Mouse (Mus musculus) cerebellum, postnatal 10 days (tissue): Measurements from ENCODE around the gene Cdc37.

ENCODE experiments used
- DNase-seq, 2 experiments: peaks; one replicate each; pipeline ENCODE4 v3.0.0; 2021; ENCODE audit warnings: mixed read lengths in 2 of 2

Gene Cdc37

DNA sequence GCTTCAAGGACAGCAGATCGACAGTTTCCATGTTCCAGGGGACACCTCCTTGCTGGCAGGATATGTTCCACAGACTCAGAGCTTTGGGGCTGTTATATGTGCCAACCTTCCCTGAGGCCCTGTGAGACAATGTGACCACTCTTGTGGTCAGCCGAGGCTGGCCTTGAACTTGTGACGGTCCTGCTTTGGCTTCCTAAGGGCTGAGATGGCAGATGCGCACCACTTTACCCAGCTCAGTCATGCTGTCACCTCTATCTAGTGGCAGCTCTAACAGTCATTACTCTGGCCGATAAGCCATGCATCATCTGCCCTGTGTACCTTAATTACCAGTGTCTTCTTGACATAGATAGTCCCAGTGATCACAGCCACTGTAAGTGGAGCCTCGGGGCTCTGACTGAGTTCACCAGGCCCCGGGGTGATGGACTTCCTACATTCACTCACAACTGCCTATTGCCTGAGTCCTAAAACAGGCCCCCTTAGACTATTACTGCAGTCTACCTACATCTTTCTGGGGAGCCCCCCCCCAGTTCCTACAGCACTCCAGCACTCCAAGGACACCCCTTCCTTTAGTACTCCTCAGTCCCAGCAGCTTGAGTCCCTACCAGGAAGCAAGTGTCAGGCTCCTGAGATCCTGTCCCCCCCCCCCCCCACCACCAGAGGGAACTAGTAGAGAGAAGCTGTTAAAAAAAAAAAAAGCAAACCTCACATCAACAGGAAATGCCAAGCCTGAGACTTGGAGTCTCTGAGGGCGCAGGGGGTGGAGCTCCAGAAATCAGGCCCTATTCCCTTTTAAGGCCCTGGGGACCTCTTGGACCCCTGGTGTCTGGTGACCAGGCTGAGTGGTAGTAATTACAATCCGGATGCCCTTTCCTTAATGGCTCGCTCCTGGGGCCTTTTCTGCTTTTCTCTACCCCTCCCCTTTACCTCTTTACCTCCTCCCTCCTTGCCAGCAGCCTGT is 17.6 kb upstream of the Cdc37 start:
- no peak for DNase-seq

DNA sequence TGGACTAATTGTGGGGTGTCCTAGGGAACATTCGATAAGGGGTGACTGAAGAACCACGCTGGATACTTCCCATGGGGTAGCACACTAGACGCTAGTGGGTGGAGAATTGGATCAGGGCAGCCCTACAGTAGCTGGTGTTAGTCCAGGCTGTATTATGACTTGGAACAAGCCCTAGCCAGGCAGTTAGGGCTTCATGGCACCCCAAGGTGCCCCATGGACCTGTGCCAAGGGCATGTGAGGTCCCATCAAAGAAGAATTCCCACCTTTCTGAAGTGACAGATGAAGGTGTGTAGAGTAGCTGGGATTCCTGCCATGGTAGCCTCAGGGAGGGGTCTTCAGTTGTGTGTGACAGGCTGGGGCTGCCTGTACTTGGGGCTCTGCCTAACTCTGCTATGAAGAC is 16.7 kb upstream of the Cdc37 start:
- peak; percentile 52 to 56 for DNase-seq

DNA sequence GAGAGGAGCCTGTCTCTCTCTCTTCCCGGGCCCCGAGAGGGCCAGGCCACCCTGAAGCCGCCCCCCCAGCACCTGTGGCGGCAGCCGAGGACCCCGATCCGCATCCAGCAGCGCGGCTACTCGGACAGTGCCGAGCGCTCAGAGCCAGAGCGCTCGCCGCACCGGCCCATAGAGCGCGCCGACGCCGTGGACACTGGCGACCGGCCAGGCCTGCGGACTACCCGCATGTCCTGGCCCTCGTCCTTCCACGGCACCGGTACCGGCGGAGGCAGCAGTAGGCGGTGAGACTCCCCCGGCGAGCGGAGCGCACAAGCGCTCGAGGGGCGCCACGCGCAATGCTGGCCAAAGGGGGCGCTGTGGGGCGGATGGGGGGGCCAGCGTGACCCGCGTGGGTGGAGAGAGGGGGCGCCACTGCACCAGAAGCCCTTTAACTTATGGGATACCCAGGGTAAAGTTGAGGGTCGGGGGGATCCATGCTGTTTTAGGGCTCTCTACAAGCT is 16.2 kb upstream of the Cdc37 start:
- peak; percentile 66 to 83 for DNase-seq

DNA sequence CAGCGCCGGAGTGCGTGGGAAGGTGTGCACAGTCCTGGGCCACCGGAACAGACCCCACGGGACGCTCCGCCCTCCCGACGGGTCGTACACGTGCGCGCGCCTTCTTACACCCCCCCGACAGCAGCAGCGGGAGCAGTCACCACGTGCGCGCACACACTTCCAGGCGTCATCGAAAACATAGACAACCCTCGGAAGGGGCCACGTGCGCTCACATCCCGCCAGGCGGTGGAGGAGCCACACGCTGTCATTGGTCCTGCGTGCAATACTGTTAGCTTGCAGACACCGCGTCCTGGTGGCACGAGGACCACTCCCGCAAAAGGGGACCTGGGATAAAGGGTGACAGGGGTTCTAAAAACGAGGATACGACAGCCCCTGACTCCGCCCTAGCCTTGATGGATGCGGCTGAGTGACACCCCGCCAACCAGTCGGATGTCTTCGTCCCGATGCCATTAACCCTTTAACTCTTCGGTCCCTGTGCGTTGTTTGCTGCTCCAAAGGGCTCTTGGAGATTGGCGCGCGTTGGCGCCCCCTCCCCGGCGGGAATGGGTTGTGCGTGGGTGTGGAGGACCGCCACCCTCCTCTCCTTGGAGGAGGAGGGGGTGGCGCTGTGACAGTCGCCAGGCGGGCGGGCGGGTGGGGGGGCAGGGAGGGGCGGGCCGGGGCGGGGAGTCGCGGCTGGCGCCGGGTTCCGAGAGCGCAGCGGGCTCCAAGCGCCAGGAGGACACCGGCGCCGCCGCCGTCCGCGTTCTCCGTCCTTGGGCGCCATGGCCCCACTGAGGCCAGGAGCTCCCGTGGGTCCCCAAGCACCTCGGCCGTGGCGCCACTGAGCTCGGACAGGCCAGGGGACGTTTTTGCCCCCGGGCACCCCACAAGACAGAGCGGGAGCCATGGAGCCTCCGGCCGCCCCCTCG is 15.5 kb upstream of the Cdc37 start, which contains the start of gene Pde4a:
Gene Pde4a (plus strand): TSS at position 674 of the 911 bp plus-strand sequence.
- peak; percentile 75 to 77 for DNase-seq

DNA sequence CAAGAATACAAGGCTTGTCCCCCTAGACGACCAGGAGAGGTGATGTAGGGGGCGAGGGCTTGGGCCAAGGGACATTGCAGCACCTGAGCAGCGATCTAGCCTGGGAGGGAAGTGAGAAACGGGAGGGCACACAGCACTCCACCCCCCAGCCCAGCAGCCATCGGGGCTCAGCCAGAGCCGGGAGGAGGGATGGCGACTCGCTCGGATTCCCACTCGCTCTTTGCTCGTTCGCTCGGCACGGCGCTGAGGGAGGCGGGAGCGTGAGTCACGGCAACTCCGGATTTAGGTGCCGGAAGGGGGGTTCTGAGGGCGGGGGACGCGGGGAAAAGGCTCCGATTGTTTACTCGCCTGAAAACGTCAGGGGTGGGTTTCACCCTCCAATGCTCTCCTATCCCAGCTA is 14.3 kb upstream of the Cdc37 start:
- peak; percentile 27 to 38 for DNase-seq

DNA sequence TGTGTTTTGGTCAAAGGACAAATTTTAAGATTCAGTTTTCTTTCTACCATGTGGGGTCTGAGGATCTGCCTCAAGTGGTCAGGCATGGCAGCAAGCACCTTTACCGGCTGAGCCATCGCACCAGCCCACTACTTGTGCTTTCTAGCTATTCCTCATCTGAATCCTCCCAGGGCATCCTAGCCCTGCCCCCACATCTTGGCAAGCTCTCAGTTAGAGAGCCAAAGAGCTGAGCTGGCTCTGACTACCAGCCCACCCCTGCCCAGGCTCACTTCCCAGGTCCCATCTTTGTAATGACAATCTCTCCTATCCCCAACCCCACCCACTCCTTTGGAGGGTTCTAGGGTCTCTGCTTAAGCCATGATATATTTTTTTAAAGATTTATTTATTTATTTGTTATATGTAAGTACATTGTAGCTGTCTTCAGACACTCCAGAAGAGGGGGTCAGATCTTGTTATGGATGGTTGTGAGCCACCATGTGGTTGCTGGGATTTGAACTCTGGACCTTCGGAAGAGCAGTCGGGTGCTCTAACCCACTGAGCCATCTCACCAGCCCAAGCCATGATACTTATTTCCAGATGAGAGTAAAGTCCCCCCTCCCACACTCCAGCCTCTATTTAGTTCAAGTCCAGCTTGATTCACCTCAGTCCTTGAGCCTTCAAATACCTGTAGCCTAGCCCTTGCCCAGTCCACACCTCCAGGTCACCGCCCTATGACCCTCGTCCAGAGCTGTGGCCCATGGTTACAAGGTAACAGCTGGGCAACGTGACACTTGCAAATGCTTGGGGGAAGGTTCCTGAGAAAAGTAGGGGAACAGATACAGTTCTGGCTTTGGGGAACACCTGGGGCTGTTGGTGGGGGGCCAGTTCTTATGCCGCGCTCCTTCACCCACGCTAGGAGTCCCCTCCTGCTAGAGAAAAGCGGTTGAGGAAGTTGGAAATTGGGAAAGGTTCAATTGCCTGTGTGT is 13.6 kb upstream of the Cdc37 start:
- DNase-seq: peak; percentile 71 to 77

DNA sequence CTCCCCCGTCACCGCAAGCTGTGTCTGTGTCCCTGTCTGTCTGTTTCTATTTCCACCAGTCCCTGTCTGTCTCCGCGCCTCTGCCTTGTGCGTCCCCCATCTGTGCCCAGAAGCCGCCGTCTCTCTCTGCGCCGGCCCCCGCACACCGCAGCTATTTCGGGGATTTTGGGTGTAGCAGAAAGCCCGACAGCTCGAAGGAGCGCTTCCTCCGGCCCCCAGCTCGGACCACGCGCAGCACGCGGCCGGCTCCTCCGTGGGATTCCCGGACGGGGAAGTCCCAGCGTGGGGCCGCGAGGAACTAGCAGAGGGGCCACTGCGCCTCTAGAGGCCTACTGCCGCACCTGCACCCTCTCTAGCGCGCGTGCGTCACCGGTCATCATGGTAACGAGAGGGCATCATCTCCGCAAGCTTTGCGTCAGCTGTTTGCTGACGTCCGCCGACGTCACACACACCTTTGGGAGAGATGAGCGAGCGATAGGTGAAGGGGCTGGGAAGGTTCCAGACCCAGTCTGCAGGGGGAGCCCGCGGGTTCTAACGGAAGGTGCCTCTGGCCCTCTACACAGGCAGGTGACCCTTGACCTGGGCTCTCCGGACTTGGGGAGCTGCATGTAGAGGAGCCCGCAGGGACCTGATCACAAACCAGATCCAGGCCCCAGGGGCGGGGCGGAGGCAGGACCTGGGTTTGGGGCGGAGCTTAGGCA is 11.6 kb upstream of the Cdc37 start:
- DNase-seq: peak; percentile 94 to 96

DNA sequence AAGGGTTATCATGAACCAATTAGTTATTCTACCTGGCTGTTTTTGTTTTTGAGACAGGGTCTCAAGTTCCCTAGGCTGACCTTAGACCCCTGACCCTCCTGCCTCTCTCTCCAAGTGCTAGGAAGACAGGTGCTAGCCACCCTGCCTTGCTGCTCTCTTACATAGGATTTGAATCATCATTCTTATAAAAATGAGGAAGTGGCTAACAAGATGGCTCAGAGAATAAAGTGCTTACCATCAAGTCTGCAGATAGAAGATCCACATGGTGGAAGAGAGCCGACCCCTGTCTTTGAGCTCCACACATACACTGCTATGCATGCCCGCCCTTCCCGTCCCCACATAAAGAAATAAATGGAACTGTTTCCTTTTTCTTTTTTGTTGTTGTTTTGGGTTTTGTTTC is 5.0 kb upstream of the Cdc37 start:
- DNase-seq: no peak

DNA sequence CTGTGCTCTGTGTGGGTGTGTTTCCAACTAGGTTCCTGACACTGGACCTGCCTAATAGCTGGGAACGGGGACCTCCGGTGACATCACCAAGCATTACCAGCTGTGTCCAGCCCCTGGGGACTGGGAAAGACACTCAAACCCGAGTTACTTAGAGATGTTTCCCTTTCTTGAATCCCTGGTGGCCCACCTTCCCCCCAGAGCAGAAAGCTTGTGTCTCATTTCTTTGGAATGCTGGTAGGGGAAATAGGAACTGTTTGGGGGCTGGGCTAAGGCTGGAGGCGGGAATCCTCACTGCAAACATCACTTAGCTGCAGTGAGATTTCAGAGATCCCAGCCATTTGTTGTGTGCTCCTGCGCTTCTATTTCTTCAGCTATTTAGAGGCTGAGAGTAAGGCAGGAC is 4.1 kb upstream of the Cdc37 start:
- no peak for DNase-seq

DNA sequence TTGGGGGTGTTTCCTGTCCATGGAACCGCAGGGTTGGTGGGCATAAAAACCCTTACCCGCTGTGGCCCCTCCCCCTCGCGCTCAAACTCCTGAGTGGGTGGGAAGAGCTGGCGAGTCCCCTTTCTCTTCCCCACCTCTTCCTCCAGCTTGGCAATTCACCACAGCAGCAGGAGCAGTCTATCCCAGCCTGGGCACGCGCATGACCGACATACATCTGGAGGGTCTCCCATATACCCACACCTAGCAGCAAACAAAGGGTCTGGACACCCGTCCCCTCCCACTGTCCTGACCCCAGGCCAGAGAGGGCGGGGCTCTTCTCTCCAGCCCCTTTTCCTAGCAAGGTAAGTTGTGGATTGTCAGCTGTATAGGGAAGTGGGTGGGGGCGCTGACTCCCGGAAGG is 3.5 kb upstream of the Cdc37 start:
- DNase-seq: peak in 1 of 2 experiments; percentile 23

DNA sequence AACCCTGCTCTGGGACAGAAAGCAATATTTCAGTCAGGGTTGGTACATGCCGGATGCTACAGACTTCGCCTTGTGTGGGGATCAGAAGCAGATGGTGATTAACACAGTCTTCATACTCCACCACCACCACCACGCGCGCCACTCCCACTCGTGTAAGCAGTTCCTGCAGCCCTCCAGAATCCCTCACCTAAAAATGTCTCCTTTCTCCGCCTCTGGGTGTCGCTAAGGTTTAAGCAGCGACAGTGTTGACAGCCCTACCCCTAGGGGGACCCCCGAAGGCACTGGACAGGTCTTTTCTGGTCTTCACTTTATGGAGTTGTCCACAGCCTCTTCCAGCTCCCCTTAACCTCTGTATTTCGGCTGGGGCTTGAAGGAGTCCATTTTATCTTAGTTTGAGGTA is 2.9 kb upstream of the Cdc37 start:
- DNase-seq: peak; percentile 82 to 83

DNA sequence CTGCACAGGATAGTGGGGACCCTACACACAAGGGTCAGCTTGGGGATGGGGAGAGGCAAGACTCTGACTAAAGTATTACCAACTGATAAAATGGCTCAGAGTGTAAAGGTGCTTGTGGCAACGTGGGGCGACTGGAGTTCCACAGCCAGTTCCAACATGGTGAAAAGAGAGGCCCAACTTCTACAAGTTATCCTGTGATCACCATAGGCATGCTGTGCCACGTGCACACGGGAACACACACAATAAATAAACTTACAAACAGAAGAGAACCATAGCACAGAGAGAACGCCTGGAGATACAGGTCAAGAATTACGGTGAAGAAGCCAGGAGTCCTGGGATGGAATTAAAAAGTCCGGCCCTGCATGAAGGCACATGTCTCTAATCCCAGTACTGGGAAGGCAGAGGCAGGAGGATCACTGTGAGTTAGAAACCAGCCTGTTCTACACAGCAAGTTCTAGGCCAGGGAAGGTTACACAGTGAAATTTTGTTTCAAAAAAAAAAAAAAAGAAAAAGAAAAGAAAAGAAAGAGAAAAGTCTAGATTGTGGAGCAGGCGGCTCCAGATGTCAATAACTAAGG is 617 bp downstream of the Cdc37 start:
- no peak for DNase-seq

DNA sequence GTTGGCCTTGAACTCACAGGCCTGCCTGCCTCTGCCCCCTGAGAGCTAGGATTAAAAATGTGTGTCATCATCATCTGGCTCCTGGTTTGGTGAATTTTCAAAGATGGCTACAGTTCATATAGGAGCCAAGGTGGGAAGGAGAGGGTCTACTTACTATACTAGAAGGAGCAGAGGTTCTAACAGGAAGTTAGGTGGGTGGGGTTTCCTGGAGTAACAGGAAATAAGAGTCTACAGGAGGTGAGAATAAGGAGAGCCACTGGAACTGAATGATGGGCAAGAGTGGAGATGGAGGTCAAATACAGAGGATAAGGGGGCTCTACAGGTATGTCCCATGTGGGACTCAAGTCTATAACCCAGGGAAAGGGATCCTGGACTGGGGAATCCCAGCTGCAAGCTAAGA is 1.4 kb downstream of the Cdc37 start:
- DNase-seq: no peak

DNA sequence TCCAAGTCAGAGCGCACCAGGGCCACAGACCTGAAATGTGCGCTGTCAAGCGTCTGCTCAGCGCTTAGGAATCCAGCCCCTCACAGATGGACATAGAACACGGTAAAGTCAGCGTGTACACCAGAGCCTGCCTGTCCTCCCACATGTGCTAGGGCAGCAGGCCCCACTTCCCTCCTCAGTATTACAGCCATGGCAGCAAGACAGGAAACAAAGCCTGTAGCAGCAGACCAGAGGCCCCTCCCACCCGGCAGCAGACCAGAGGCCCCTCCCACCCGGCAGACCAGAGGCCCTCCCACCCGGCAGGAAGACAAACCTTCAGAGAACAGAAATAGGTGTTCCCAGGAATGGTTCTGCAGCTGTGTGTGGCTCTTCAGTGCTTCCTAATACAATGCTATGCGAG is 3.1 kb downstream of the Cdc37 start:
- no peak for DNase-seq

DNA sequence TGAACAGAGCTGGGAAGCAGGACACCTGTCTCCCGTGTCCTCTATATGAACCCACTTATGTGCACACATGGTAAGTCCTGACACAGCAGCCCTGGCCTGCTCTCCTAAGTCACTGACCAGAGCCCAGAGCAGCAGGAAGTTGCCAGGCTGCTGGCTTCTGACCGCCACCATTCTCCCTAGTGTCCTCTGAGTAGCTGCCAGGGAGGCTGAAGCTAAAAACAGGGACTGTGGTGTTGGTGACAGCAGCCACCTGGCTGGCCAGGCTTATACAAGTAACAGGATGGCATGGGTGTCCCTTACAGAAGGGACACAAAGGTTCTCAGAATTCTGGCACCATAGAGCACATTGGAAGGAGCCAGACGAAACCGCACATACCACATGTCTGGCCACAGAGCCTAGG is 4.4 kb downstream of the Cdc37 start:
- no peak for DNase-seq

DNA sequence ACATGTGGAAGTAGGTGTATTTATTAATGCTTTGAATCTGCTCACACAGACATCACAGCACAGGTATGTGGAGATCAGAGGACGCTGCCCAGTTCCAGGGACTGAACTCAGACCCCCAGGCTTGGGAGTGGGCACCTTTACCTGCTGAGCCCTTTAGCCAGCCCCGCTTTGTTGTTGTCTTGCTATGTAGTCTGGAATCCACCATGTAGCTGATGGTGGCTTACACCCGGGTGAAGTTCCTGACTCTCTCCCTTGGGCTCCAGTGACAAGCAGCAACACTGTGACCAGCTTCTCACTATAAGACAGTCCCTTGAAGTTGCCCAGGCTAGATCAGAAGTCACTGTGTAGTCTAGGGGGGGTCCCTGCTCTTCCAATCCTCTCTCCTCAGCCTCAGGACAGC is 5.4 kb downstream of the Cdc37 start:
- DNase-seq: no peak

DNA sequence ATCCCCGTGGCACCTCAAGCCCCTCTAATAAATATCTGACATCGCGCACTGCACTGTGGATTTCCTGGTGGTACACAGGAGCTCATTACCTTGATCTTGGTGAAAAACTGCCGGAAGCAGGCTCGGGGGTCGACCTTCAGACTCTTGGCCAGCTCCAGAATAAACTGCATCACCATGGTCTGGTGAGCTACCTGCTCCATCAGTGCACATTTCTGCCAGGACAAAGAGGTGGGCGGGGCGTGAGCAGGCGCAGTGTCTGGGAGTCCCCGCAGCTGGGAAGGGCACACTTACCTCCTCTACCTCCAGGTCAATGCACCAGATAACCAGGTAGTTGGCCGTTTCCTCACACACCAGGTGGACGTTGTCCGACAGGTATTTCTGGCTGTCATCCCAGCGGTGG is 7.9 kb downstream of the Cdc37 start:
- no peak for DNase-seq

DNA sequence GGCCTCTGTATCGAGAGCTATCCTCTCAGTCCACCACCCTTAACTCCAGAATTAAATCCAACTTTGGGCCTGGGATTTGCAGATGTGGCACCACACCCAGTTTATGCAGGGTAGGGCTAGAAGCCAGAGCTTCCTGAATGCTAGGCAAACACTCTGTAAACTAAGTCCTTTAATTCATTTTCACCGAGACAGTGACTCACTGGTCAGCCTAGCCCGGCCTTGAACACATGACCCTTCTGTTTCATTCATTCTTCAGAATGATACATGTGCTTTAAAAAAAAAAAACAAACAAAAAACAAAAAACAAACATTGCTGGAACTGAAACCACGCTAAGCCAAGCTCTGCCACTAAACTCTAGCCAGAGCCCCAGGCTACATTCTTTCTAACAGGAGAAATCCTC is 11.4 kb downstream of the Cdc37 start:
- no peak for DNase-seq

DNA sequence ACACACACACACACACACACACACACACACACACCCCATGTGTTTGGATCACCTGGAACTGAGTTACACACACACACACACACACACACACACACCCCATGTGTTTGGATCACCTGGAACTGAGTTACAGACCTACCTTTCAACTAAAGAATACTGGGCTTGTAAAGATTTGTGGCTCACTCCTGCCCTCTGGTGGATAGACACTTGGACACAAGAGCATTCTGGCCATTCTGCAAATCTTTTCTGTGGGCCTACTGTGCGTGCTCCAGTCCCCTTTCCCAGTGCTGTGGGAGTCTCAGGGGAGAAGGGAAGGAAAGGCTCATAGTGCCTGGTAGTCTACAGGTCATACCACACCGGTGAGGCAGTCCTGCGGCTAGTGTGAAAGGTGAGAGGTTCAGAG is 12.6 kb downstream of the Cdc37 start:
- DNase-seq: peak; percentile 75 to 84

DNA sequence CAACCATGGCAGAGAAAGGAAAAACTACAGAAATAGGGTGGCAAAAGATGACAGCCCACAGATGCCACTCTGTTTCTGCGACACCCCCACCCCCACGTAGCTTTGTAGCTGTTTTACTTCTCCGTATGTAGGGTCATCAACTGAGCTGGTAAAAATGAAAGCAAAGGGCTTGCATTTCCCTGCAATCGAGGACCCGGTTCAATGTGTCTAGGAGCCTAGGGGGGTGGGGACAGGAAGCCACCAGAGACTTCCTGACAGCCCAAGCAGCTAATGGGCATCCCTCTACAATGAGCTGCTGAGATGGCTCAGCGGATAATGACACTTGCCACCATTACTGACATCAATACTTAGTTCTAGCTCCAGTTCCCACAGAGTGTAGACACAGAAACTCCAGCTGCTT is 13.4 kb downstream of the Cdc37 start:
- no peak for DNase-seq

DNA sequence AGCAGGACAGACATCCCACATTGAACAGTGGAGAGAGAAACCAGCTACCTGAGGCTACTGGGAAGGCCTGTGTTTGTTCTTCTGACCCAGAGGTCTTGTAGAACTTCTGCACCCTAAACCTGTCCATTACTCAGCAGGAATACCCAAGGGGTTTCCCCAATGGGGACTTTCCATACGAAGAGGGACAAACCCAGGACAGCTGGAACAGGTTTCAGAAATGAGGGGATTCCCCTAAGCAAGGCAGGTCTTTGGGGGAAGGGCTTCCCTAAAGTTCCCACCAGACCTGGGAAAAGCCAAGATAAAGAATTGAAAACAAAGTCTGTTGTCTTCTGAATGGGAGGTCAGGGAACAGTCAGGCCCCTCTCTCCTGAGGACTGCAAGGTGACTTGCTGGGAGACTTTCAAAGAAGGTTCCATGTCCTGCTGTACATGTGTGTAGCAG is 13.8 kb downstream of the Cdc37 start:
- no peak for DNase-seq
